Comparison of ENCODE assay signal across 18 mouse cellular contexts in genomic region chr2:7534615-7535204, GRCm38 (mm10).
"Had no signal": no experiment of that assay in that cellular context is flagged by ENCODE, and none has a peak within 500 bp of the region (broad histone marks: within the 10 kb centered on the region; RNA-seq: fewer than 3 reads in every experiment).

No protein-coding gene starts in this region.

- H3K4me3 ChIP-seq: limb, embryonic 13.5 days; megakaryocyte, embryonic 14.5 days; midbrain, embryonic 15.5 days; neural tube, embryonic 13.5 days; stomach, embryonic 15.5 days had no signal

- H3K9me3 ChIP-seq: limb, embryonic 13.5 days; megakaryocyte, embryonic 14.5 days; midbrain, embryonic 15.5 days; neural tube, embryonic 13.5 days; stomach, embryonic 15.5 days had no signal

- H3K4me2 ChIP-seq: limb, embryonic 13.5 days; midbrain, embryonic 11.5 days; midbrain, embryonic 15.5 days; neural tube, embryonic 13.5 days; stomach, embryonic 15.5 days had no signal

- H3K36me3 ChIP-seq: limb, embryonic 13.5 days; midbrain, embryonic 15.5 days; neural tube, embryonic 13.5 days; stomach, embryonic 15.5 days had no signal

- ATAC-seq: midbrain, embryonic 15.5 days had no signal

- H3K9ac ChIP-seq: limb, embryonic 13.5 days; liver, embryonic 14.5 days; midbrain, embryonic 15.5 days; neural tube, embryonic 13.5 days; stomach, embryonic 15.5 days had no signal

- H3K4me1 ChIP-seq: megakaryocyte, embryonic 14.5 days; stomach, embryonic 15.5 days had no signal

- DNase-seq: kidney, adult 11 months; kidney, adult 9 months; kidney, postnatal 36 days; layer of hippocampus, adult 9-11 months; layer of hippocampus, postnatal 36 days; left cerebral cortex, postnatal 4 days; right cerebral cortex, postnatal 14 days; thymus, adult 2 months; thymus, postnatal 25 days had no signal

- H3K27ac ChIP-seq: kidney, postnatal 0 days; limb, embryonic 13.5 days; liver, embryonic 14.5 days; macrophage; midbrain, embryonic 15.5 days; neural tube, embryonic 13.5 days; stomach, embryonic 15.5 days had no signal

- H3K27me3 ChIP-seq: limb, embryonic 13.5 days; megakaryocyte, embryonic 14.5 days; midbrain, embryonic 15.5 days; neural tube, embryonic 13.5 days; stomach, embryonic 15.5 days had no signal
